In the genomic region with DNA sequence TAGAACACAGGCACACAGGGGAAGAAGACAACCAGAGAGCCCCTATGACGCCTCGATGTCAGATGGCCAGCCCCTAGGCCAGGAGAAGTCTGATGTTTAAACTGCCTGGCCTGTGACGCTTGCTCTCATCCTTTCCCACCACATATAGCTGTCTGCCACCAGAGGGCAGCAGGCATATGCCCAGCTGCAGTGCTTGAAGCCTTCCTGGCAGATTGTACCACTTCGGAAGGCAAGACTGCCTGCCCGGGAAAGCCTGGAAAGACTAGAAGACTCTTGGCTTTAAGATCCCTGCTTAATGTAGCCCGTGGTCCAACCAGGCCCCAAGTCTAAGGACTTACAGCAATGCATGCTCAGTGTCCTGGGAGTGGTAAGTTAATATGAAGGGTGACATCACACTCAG, we compare ENCODE assay signal across 7 mouse cellular contexts. TPM values are rescaled to one million over a fixed set of nuclear protein-coding genes. Genes with fewer than 3 reads are reported as not detected.
DNase-seq lines count a peak whose midpoint lies in the region; ATAC-seq and TF ChIP-seq lines count a peak whose summit lies in the region.

No protein-coding gene starts in this region.

- H3K4me1 ChIP-seq in intestine, postnatal 0 days (replicated peaks; ENCODE audit: control insufficient read depth, insufficient read depth, low read length), result 0 out of 2 replicates have a peak, but pooled peaks cover 2% of the 10 kb centered on the region
- H3K4me1 ChIP-seq in midbrain, embryonic 12.5 days, result peaks cover 4% of the 10 kb centered on the region
- peaks cover 14% of the 10 kb centered on the region for H3K4me1 ChIP-seq in small intestine, adult 2 months (ENCODE audit: control insufficient read depth, insufficient read depth, insufficient read length, low read length)

- peak overlapping the region; percentile 54 for H3K4me2 ChIP-seq in intestine, postnatal 0 days (replicated peaks; ENCODE audit: low read depth)
- no peak overlapping the region for H3K4me2 ChIP-seq in midbrain, embryonic 12.5 days (replicated peaks)

- TF ChIP-seq CTCF in intestine, postnatal 0 days (IDR thresholded peaks at IDR 0.05; ENCODE audit: low read depth), result peak; percentile 99
- peak; percentile 99 for TF ChIP-seq CTCF in small intestine, adult 2 months (IDR thresholded peaks at IDR 0.05; ENCODE audit: extremely low read depth, insufficient read length, insufficient replicate concordance, low read depth, low read length)

- no peak overlapping the region for H3K9ac ChIP-seq in intestine, postnatal 0 days (ENCODE audit: low read depth, low read length)
- no peak overlapping the region for H3K9ac ChIP-seq in midbrain, embryonic 12.5 days (replicated peaks)

- no peak overlapping the region for H3K27ac ChIP-seq in intestine, postnatal 0 days (ENCODE audit: low read depth, low read length)
- H3K27ac ChIP-seq in midbrain, embryonic 12.5 days (replicated peaks), result no peak overlapping the region
- peak overlapping the region; percentile 67 for H3K27ac ChIP-seq in small intestine, adult 2 months (ENCODE audit: insufficient read depth, low read depth, low read length)

- no peak for TF ChIP-seq POLR2A in small intestine, adult 2 months (IDR thresholded peaks at IDR 0.05; ENCODE audit: low read depth, low read length)

- DNase-seq in adrenal gland, adult 18-20 months (ENCODE audit: low spot score in 2 of 2), result peak; percentile 77
- peak; percentile 85 for DNase-seq in embryo, embryonic 10.5 days (ENCODE audit: low spot score)
- DNase-seq in gastrocnemius, postnatal 4 days (ENCODE audit: low spot score in 2 of 2), result peak; percentile 28 to 76
- peak; percentile 67 to 78 for DNase-seq in left cerebral cortex, postnatal 36 days (ENCODE audit: low spot score in 2 of 2)

- H3K9me3 ChIP-seq in intestine, postnatal 0 days (ENCODE audit: control insufficient read depth), result no peaks in the 10 kb centered on the region
- no peaks in the 10 kb centered on the region for H3K9me3 ChIP-seq in midbrain, embryonic 12.5 days

- 0 out of 2 replicates have a peak overlapping the region, but pooled peaks have one; percentile 11 for H3K4me3 ChIP-seq in intestine, postnatal 0 days (ENCODE audit: low read depth, low read length)
- H3K4me3 ChIP-seq in midbrain, embryonic 12.5 days, result no peak overlapping the region
- peak overlapping the region; percentile 24; the same call in 1 of the 2 replicates for H3K4me3 ChIP-seq in small intestine, adult 2 months (ENCODE audit: low read depth, low read length)

- H3K36me3 ChIP-seq in intestine, postnatal 0 days (ENCODE audit: control insufficient read depth, insufficient read depth), result no peaks in the 10 kb centered on the region
- no peaks in the 10 kb centered on the region for H3K36me3 ChIP-seq in midbrain, embryonic 12.5 days
- no peaks in the 10 kb centered on the region for H3K36me3 ChIP-seq in small intestine, adult 2 months (ENCODE audit: control insufficient read depth, insufficient read depth, low read length)

- intact Hi-C loops in left cerebral cortex, postnatal 36 days (cut with DNase I), result loop anchor here (2.0 to 10.0 kb wide), 3 partner anchors 115 to 587 kb away; no protein-coding TSS in a partner anchor

- peak; percentile 52 for ATAC-seq in intestine, postnatal 0 days
- peak; percentile 30 for ATAC-seq in midbrain, embryonic 12.5 days (ENCODE audit: low FRiP score, low read depth)

- no peaks in the 10 kb centered on the region for H3K27me3 ChIP-seq in intestine, postnatal 0 days (replicated peaks; ENCODE audit: control insufficient read depth, insufficient read depth, low read length)
- peaks cover 23% of the 10 kb centered on the region for H3K27me3 ChIP-seq in midbrain, embryonic 12.5 days
- no peaks in the 10 kb centered on the region for H3K27me3 ChIP-seq in small intestine, adult 2 months (ENCODE audit: control insufficient read depth, insufficient read depth, low read length)

- 5% methylated on average over 6 of the region's 6 CpGs for WGBS in intestine, postnatal 0 days
- 12% methylated on average over 6 of the region's 6 CpGs for WGBS in midbrain, embryonic 12.5 days
- under 1% methylated on average over 6 of the region's 6 CpGs for WGBS in small intestine, adult 2 months

RNA-seq across cellular contexts. Expression of a gene that starts 4.4 kb away (rescaled TPM):
- total RNA-seq in adrenal gland, adult 18-20 months (2021), result under 1 TPM; 0.36 to 0.51 TPM
- 1 to 10 TPM; 1.2 to 1.3 TPM for total RNA-seq in gastrocnemius, postnatal 4 days (2021)
- 4.5 and 5.3 TPM in 2 replicates for polyA plus RNA-seq in intestine, postnatal 0 days (2015; fragmentation: Nextera tagmentation; extraction: Ambion mirVana)
- 1 to 10 TPM in 1 of 2 experiments, under 1 TPM in 1; 0.66 to 1.0 TPM for total RNA-seq in left cerebral cortex, postnatal 36 days (2021)
- 1.8 and 2.3 TPM in 2 replicates for polyA plus RNA-seq in midbrain, embryonic 12.5 days (2016; fragmentation: Nextera tagmentation; extraction: Ambion mirVana)
- 1.0 and 3.9 TPM in 2 replicates for polyA plus RNA-seq in small intestine, adult 2 months (2012; rRNA removed)

RNA-seq across cellular contexts. Expression of a gene that starts 47.8 kb away (rescaled TPM):
- 100 to 1,000 TPM; 183 to 264 TPM for total RNA-seq in adrenal gland, adult 18-20 months (2021)
- total RNA-seq in gastrocnemius, postnatal 4 days (2021), result 100 to 1,000 TPM; 118 to 129 TPM
- 801 and 835 TPM in 2 replicates for polyA plus RNA-seq in intestine, postnatal 0 days (2015; fragmentation: Nextera tagmentation; extraction: Ambion mirVana)
- total RNA-seq in left cerebral cortex, postnatal 36 days (2021), result 100 to 1,000 TPM; 161 to 182 TPM
- polyA plus RNA-seq in midbrain, embryonic 12.5 days (2016; fragmentation: Nextera tagmentation; extraction: Ambion mirVana), result 359 and 373 TPM in 2 replicates
- 28.5 and 69.3 TPM in 2 replicates for polyA plus RNA-seq in small intestine, adult 2 months (2012; rRNA removed)
